Mouse (Mus musculus) hindbrain, embryonic 14.5 days (tissue): ENCODE data around the gene Fgf13. TPM values are rescaled to one million over a fixed set of nuclear protein-coding genes. Genes with fewer than 3 reads are reported as not detected.

Experiments
- ATAC-seq: fragments of 200-750 bp; cut with Nextera tagmentation; 2 replicates; pipeline ENCODE4 v1.8.0; 2017; ENCODE audit warnings: moderate number of reproducible peaks, mild to moderate bottlenecking, moderate TSS enrichment, moderate library complexity; ENCODE audit not compliant: low FRiP score
- DNase-seq: peaks from one replicate; pipeline ENCODE4 v3.0.0-alpha.2; 2015; ENCODE audit warnings: low spot score
- H3K27ac ChIP-seq: fragments of 300-500 bp; sonication (generic); 2 replicates; pipeline ENCODE4 v1.5.1; 2014; ENCODE audit warnings: mild to moderate bottlenecking, moderate library complexity
- H3K27me3 ChIP-seq: fragments of 300-500 bp; sonication (generic); 2 replicates; pipeline ENCODE4 v1.6.1; 2014; ENCODE audit warnings: mild to moderate bottlenecking, low read length, mixed read lengths; ENCODE audit not compliant: control insufficient read depth, insufficient read depth
- H3K36me3 ChIP-seq: fragments of 300-500 bp; sonication (generic); replicated peaks from 2 replicates; pipeline ENCODE4 v1.6.1; 2014; ENCODE audit not compliant: control insufficient read depth, insufficient read depth
- H3K4me1 ChIP-seq: fragments of 300-500 bp; sonication (generic); replicated peaks from 2 replicates; pipeline ENCODE4 v1.6.1; 2014; ENCODE audit warnings: antibody characterized with exemption, low read length, mixed read lengths; ENCODE audit not compliant: control insufficient read depth, insufficient read depth
- H3K4me2 ChIP-seq: fragments of 300-500 bp; sonication (generic); replicated peaks from 2 replicates; pipeline ENCODE4 v1.6.1; 2014; ENCODE audit warnings: mild to moderate bottlenecking, moderate library complexity
- H3K4me3 ChIP-seq: fragments of 300-500 bp; sonication (generic); replicated peaks from 2 replicates; pipeline ENCODE4 v1.5.1; 2014; ENCODE audit warnings: mild to moderate bottlenecking, low read length
- H3K9ac ChIP-seq: fragments of 300-500 bp; sonication (generic); 2 replicates; pipeline ENCODE4 v1.6.1; 2014
- H3K9me3 ChIP-seq: fragments of 300-500 bp; sonication (generic); 2 replicates; pipeline ENCODE4 v1.6.1; 2016; ENCODE audit warnings: low read length; ENCODE audit not compliant: control insufficient read depth
- WGBS: fragments of 180-500 bp; shearing (Covaris S2); extraction: QIAGEN DNeasy Blood & Tissue Kit; methylation state at CpG from one replicate; pipeline ENCODE4 v1.1.7; 2014; 5-methylcytosine and 5-hydroxymethylcytosine counted together
- polyA plus RNA-seq: library from polyadenylated mRNA; unstranded; fragments of >200 nt; fragmentation: Nextera tagmentation; extraction: Ambion mirVana; gene quantifications from 2 replicates; pipeline ENCODE4 v1.2.1, GENCODE M21; 2014

The Fgf13 gene
- polyA plus RNA-seq, 1 experiment from 2014 or later, result 146 TPM

DNA sequence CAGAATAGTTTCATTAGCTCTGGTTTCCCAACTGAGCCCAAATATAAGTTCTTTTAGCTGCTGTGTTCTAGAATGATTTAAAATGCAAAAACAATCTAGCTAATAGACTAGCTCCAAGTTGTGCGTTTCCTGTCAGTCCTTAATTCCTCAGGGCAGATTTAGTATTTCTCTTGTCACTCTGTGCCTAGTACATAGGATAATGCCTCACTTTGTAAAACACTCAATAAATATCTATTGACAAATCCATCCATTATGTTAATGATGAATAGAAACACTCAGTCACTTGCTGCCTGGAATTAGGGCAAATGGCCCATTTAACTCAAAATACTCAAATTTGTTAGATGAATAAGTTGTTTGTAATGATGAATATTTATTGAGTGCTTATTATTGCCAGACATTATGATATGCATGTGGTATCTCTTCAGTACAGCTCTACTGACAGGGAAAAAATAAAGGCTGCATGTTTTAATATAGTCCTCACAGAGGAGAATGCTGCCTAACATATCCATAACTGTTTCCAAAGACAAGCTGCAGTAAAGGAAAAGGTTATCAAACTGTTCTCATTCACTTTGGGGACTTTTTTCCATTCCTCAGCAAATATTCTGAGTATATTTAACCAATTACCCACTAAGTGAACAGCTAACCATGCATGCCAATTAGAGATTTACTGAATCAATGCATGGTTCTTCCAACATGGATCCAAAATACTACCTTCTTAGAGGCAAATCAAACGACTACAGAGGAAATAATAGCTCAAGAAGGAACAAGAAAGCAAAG lies 327.0 kb downstream of the Fgf13 start:
- no peak for ATAC-seq
- Histone ChIP-seq H3K27me3 (no peaks in the 10 kb centered on the region), H3K4me2 (no peak overlapping the region), H3K36me3 (no peaks in the 10 kb centered on the region), H3K4me3 (no peak overlapping the region), H3K9ac (no peak overlapping the region), H3K4me1 (no peaks in the 10 kb centered on the region), H3K9me3 (no peaks in the 10 kb centered on the region), H3K27ac (no peak overlapping the region)
- WGBS, result 52% methylated on average over 2 of the region's 2 CpGs
- DNase-seq, result no peak

DNA sequence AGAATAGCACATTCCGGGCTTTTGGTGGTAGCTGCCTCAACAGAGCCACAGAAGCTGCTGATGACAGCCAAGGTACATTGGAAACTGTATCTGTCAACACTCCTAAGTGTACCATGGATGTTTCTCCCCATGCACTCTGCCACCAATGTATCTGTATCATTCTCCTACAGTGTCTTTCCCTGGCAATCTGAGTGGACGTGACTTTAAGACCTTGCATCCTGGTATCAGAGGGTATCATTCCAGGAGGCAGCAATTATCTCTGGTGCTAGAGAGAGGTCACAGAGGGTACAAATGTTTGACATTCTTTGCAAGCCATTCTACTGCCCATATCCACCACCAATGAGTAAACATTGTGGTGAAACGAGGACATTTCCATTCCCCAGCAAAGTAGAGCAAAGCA lies 347.2 kb downstream of the Fgf13 start:
- ATAC-seq, result no peak
- WGBS, result 77% methylated on average over 3 of the region's 3 CpGs
- Histone ChIP-seq H3K4me1 (no peaks in the 10 kb centered on the region), H3K27me3 (no peaks in the 10 kb centered on the region), H3K4me3 (no peak overlapping the region), H3K9ac (no peak overlapping the region), H3K4me2 (no peak overlapping the region), H3K36me3 (no peaks in the 10 kb centered on the region), H3K9me3 (no peaks in the 10 kb centered on the region), H3K27ac (no peak overlapping the region)
- no peak for DNase-seq

DNA sequence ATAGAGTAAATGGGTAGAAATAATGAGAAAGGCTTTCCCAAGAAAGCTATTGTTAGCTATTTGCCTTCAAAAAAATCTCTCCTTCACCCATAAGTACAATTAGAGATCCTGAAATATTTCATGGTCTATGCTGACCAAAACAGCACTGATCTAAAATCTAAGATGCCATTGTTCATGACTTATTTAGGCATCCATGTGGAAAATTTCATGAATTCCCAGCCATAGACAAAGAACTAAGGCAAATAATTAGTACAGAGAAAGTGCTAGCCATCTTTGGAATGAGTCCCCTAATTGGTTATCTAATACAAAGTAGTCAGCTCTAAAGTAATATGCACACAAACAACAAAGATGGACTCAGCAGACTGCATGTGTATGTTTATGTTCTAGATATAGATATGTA lies 366.7 kb downstream of the Fgf13 start:
- Histone ChIP-seq H3K36me3 (no peaks in the 10 kb centered on the region), H3K9me3 (no peaks in the 10 kb centered on the region), H3K4me3 (no peak overlapping the region), H3K27me3 (no peaks in the 10 kb centered on the region), H3K27ac (no peak overlapping the region), H3K4me1 (no peaks in the 10 kb centered on the region), H3K4me2 (no peak overlapping the region), H3K9ac (no peak overlapping the region)
- DNase-seq (no peak), ATAC-seq (no peak)

DNA sequence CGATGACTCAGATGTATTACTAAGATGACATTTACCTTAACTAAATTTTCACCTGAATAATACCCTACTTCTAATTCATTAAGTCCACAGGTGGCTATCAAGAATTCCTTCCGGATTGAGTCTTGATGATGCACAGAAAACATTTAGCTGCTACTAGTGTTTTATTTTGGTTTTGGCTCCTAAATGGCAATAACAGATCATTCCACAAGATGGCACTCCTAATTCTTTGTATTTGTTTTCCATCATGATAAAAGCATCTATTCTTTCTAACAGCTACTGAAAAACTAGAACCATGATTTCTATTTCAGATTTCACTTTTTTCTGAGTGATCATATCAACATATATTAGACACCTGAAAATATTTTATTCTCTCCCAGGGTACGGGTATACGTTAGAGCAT lies 373.7 kb downstream of the Fgf13 start:
- no peak overlapping the region for H3K9ac ChIP-seq
- H3K4me3 ChIP-seq, result no peak overlapping the region
- no peaks in the 10 kb centered on the region for H3K4me1 ChIP-seq
- H3K4me2 ChIP-seq, result no peak overlapping the region
- H3K27me3 ChIP-seq, result no peaks in the 10 kb centered on the region
- 74% methylated on average over 4 of the region's 4 CpGs for WGBS
- DNase-seq (peak; percentile 56), ATAC-seq (no peak)
- H3K9me3 ChIP-seq, result no peaks in the 10 kb centered on the region
- H3K27ac ChIP-seq, result no peak overlapping the region
- no peaks in the 10 kb centered on the region for H3K36me3 ChIP-seq

DNA sequence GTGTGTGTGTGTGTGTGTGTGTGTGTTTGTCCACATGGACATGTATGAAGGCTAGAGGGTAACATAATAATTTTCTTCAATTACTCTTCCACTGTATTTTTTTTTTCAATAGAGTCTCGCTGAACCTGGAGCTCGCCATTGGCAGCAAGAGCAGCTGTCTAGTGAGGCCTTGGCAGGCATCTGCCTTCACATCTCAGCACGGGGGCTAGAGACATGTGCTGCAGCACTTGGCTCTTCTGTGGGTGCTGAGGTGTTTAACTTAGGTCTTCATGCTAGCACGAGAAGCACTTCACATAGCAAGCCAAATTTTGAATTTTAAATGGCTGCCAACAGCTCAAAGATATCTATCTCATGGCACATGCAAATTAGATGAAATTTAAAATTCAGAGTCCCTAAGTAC lies 380.9 kb downstream of the Fgf13 start:
- Histone ChIP-seq H3K9me3 (no peaks in the 10 kb centered on the region), H3K27ac (no peak overlapping the region), H3K4me2 (no peak overlapping the region), H3K36me3 (no peaks in the 10 kb centered on the region), H3K9ac (no peak overlapping the region), H3K4me3 (no peak overlapping the region), H3K27me3 (no peaks in the 10 kb centered on the region), H3K4me1 (no peaks in the 10 kb centered on the region)
- 77% methylated on average over 4 of the region's 4 CpGs for WGBS
- DNase-seq, result no peak
- no peak for ATAC-seq

DNA sequence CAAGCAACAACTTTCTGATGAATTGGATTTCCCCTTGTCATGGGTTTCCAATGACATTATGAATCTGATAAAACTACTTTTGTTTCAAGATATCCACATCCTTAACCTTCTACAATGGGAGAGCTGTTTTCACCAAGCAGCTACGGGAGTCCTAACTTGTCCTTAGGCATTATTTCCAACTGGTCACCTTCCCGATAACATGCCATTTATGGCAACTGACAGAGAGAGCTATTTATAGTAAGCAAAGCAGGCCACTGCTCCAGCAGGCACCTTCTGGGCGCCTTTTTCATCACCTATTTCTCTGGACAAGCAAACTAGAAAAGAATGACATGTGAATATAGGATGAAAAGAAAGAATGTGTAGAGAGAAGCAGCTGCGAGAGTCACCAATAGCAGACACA lies 385.5 kb downstream of the Fgf13 start:
- Histone ChIP-seq H3K9ac (no peak overlapping the region), H3K9me3 (no peaks in the 10 kb centered on the region), H3K4me1 (no peaks in the 10 kb centered on the region; the same call in 1 of the 2 replicates), H3K4me2 (no peak overlapping the region), H3K36me3 (no peaks in the 10 kb centered on the region), H3K4me3 (no peak overlapping the region), H3K27me3 (no peaks in the 10 kb centered on the region), H3K27ac (no peak overlapping the region)
- DNase-seq (no peak), ATAC-seq (no peak)
- 54% methylated on average over 4 of the region's 4 CpGs for WGBS

DNA sequence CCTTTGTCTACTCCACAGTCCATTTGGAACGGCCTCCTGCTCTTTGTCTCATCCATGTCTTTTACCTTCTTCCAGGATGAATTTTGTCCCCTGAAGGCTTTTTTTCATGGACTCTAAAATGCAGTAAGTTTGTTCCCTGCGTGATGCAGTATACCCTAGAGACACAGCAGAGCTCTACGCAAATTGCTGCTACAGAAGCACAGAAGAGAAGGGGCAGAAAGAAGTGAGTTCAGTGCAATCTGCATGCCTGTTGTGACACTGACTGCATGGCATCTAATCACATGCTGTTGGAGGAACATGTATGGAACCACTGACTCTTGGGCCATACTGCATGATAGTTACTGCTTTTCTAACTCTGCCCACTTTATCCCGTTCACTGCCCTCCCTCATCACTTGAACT lies 388.2 kb downstream of the Fgf13 start:
- H3K4me3 ChIP-seq, result no peak overlapping the region
- DNase-seq (no peak), ATAC-seq (peak; percentile 41; the same call in 1 of the 2 replicates)
- no peaks in the 10 kb centered on the region for H3K27me3 ChIP-seq
- no peaks in the 10 kb centered on the region for H3K36me3 ChIP-seq
- H3K27ac ChIP-seq, result peak overlapping the region; percentile 67
- no peaks in the 10 kb centered on the region for H3K9me3 ChIP-seq
- peak overlapping the region; percentile 17; the same call in 1 of the 2 replicates for H3K4me2 ChIP-seq
- H3K4me1 ChIP-seq, result no peaks in the 10 kb centered on the region; the same call in 1 of the 2 replicates
- no peak overlapping the region for H3K9ac ChIP-seq
- 54% methylated on average over 4 of the region's 4 CpGs for WGBS

DNA sequence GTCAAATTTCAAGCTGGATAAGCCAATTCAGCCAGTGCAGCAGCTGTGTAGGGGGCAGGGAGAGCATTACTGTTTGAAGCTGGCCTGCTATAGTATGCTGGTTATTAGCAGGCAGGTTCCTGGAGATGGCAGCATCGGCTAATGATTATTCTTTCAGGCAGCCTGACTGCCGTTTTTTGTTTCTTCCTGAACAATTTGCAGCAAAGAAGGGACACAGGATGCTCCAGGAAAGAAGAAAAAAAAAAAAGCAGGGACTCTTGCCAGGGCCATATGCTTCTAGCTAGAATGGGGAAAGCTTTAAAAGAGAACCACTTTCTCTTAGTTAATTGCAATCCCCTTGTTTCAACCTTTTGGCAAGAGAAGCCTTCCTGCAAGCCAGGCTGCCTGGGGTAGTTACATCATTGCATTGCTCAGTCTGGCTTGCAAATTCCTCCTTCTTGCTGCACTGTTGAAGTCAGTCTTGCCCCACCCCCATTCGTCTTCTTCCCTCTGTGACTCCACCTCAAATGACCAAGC lies 388.7 kb downstream of the Fgf13 start:
- peak overlapping the region; percentile 17; the same call in 1 of the 2 replicates for H3K4me2 ChIP-seq
- DNase-seq, result peak; percentile 67
- H3K27ac ChIP-seq, result peak overlapping the region; percentile 67
- no peak overlapping the region for H3K9ac ChIP-seq
- no peaks in the 10 kb centered on the region for H3K36me3 ChIP-seq
- H3K27me3 ChIP-seq, result no peaks in the 10 kb centered on the region
- no peaks in the 10 kb centered on the region; the same call in 1 of the 2 replicates for H3K4me1 ChIP-seq
- no peaks in the 10 kb centered on the region for H3K9me3 ChIP-seq
- no peak overlapping the region for H3K4me3 ChIP-seq
- WGBS, result 7% methylated on average over 3 of the region's 3 CpGs
- peak; percentile 87 for ATAC-seq

DNA sequence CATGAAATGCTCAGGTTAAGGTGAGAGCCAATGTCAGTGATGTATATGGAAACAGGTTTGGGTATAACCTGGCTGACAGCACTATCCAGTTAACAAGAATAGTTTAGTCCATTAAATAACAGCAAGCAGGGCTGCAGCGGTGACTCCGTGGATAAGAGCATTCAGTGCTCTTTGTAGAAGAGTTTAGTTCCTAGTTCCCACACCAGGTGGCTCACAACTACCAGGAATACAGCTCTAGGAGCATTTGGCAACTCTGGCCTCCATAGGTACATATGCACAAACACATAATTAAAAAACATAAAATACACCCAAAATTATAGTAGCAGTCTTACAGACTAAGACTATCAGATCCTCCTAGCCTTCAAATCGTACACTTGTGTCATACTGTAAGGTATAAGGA lies 390.2 kb downstream of the Fgf13 start:
- Histone ChIP-seq H3K27ac (no peak overlapping the region), H3K9me3 (no peaks in the 10 kb centered on the region), H3K27me3 (no peaks in the 10 kb centered on the region), H3K4me2 (no peak overlapping the region), H3K4me1 (no peaks in the 10 kb centered on the region; the same call in 1 of the 2 replicates), H3K4me3 (no peak overlapping the region), H3K36me3 (no peaks in the 10 kb centered on the region), H3K9ac (no peak overlapping the region)
- DNase-seq (no peak), ATAC-seq (no peak)
- WGBS, result 58% methylated on average over 3 of the region's 3 CpGs
